Mouse (Mus musculus) liver (tissue): ENCODE results near the gene D5Ertd579e.

Experiments used
- DNase-seq: peaks from one replicate; pipeline ENCODE4 v3.0.0-alpha.2; 2020; ENCODE audit warnings: mixed read lengths

Gene D5Ertd579e

DNA sequence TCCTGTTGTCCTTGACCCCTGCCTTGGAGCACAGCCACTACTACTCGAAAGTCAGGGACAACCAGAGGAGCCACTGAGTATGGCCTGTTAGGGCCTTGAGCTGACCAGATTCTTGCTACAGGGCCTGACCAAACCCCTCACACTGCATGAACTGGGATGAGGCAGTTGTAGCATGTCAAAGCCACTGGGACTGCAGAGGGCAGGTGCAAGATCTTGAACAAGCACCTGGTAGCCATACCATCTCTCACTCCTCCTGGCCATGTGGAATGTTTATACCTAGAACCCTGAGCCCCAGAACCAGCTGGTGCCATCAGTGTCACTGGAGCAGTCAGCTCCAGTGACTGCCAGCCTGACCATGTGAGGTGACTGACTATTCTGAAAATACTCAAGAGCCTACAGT is 96.9 kb downstream of the D5Ertd579e start:
- no peak for DNase-seq

DNA sequence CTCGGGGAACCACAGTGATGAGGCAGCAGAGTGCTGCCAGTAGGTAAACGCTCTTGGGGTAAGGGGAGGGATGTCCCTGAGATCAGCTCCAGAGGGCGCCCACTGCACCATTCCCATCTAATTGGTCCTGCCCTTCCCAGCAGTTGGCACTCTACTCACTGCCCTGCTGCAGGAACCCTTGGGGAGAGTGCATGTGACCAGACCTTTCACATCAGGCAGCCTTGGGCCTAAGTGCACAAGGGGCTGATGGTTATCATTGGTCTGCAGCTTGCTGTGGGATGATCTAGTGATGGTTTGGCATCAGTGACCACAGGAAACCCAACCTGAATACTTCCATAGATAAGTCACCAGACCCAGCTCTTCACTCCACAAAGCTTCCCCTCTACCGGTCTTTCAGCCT is 98.2 kb downstream of the D5Ertd579e start:
- peak; percentile 33 for DNase-seq

DNA sequence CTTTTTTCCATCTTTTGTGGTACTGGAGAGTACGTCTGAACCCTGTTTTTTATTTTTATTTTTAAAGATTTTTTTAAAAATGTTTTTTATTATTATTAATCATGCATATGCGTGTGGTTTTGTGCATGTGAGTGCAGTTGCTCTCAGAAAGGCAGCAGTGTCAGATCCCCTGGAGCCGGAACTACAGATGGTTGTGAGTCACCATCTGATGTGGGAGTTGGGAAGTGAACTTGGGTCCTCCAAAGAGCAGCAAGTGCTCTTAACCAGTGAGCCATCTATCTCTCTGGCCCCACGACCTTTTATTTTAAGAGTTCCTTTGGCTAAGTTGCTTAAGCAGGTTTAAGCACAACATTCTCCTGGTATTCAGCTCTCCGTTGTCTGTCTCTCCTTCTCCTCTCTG is 99.6 kb downstream of the D5Ertd579e start:
- DNase-seq = no peak

DNA sequence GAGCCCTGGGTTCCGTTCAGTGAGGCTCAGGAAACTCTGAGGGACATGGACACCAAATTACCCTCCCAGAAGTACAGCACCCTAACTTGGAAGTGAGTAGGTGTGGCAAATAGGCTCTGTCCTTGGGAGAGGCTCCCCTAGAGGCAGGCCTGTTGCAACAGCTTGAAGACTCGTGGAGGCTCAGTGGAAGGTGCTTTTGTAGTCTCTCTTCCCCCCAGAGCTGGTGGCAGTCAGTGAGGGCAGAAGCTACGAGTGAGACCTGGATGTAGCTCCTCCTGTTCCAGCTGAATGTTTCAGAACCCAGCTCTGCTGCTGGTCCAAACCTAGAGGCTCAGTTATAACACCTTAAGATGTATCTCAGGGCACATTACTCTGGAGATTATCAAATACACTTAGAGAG is 100.7 kb downstream of the D5Ertd579e start:
- no peak for DNase-seq

- no peak for DNase-seq
These were observed 101.5 kb downstream of the D5Ertd579e start for GRCm38 (mm10) chr5:36594344-36594743.

- DNase-seq = no peak
These were observed 102.6 kb downstream of the D5Ertd579e start, which contains the start of gene Tbc1d14 for GRCm38 (mm10) chr5:36593176-36593575. Tbc1d14 (minus strand) TSS chr5:36593276.

- DNase-seq = no peak
These were observed 105.3 kb downstream of the D5Ertd579e start for GRCm38 (mm10) chr5:36590499-36590920.

DNA sequence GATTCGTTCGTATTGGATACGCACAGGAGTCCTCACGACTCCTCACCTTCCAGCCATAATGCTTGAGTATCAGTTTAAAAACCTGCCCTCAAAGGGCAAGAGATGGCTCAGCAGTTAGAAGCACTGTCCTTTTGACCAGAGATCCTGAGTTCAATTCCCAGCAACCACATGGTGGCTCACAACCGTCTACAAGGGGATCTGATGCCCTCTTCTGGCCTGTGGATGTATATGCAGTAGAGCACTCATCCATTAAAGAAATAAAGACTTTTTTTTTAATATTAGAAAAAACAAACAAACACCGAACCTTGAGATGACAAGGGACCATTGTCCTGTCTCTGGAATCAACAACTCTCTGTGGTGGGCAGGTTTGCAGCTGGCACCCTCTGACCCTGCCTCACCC is 111.5 kb downstream of the D5Ertd579e start:
- no peak for DNase-seq

GRCm38 (mm10) chr5:36581924-36582642 is 113.7 kb downstream of the D5Ertd579e start:
- DNase-seq = peak; percentile 100

DNA sequence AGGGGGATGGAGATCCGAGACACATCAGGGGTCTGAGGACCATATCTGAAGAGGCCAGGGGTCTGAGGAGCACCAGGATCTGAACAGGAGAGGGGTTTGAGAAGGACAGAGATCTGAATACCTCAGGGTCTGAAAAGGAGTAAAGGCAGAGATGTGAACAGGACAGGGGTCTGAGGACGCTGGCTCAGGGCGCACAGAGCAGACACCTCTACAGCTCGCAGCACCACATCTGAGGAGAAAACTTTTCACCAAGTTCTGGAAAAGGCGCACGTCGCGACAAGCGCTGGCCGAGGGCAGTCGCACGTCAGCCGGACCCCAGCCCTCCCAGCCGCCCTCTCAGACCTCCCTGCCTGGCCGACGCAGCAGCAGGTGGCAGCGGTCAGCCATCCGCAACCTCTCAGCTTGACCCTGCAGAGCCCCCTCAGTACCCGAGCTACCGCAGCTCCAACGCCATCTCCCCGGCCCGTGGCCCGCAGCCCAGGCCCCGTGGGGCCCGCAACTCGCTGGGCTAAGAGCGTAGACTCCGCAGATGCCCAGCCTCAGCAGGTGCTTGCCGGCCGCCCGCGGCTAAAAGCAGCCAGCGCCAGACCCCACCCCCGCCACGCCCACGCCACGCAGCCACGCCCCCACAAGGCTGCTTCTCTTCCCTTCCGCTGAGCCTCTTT is 114.4 kb downstream of the D5Ertd579e start:
- no peak for DNase-seq

GRCm38 (mm10) chr5:36579967-36580366 is 115.9 kb downstream of the D5Ertd579e start:
- DNase-seq = no peak

GRCm38 (mm10) chr5:36578982-36579381 is 116.8 kb downstream of the D5Ertd579e start:
- no peak for DNase-seq

- DNase-seq = no peak
These were observed 119.4 kb downstream of the D5Ertd579e start for GRCm38 (mm10) chr5:36576457-36576856.

GRCm38 (mm10) chr5:36575745-36576144 is 120.1 kb downstream of the D5Ertd579e start:
- DNase-seq = no peak

- no peak for DNase-seq
These were observed 120.6 kb downstream of the D5Ertd579e start for GRCm38 (mm10) chr5:36575227-36575626.

DNA sequence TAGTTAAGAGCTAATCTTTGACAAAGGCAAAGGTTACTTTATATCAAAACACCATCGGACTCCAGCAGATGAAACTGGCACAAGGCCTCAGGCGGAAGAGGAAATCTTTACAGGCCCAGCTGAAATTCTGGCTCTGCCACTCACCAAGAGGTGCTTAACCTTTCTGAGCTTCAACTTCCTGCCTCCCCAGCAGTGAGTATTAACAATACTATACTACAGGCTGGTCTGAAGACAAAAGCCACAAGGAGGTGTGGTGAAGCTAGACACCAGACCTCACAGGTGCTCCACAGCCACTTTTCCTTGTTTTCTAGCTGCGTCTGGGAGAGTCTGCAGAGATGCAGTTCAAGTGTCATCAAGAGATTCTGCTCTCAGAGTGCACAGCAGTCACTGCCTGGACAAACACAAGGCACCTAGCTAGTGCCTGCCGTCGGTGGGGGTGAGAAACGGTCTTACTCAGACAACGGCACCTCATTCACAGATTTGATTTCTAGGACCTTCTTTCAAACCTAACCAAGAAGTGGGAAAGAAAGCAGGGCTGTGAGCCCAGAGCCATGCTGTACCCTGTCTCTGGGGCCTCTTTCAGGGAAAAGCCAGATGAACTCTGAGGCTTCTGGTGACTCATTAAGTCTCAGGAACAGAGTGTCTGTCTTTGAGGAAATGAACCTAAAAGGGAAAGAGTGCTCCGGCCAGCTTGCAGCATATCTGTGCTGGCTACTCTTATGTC is 121.5 kb downstream of the D5Ertd579e start:
- DNase-seq = no peak

DNA sequence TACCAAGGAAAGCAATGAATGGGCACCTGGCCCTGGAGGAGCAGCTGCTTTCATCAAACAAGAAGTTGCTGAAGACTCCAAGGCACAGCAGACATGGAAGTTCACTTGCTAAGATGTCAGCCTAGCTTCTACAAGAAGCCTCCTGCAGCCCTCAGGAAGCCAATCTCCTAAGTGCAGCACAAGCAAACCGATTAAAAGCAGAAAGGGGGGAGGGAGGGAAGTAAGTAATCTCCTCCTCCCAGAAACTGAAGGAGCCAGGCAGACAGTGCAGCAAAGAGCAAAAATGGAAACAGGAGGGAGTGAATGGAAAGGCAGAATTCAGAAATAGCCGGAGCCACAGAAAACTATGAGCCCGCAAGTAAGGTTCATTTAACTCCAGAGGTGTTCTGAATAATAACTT is 122.5 kb downstream of the D5Ertd579e start:
- peak; percentile 56 for DNase-seq

GRCm38 (mm10) chr5:36571371-36571770 is 124.5 kb downstream of the D5Ertd579e start:
- no peak for DNase-seq

DNA sequence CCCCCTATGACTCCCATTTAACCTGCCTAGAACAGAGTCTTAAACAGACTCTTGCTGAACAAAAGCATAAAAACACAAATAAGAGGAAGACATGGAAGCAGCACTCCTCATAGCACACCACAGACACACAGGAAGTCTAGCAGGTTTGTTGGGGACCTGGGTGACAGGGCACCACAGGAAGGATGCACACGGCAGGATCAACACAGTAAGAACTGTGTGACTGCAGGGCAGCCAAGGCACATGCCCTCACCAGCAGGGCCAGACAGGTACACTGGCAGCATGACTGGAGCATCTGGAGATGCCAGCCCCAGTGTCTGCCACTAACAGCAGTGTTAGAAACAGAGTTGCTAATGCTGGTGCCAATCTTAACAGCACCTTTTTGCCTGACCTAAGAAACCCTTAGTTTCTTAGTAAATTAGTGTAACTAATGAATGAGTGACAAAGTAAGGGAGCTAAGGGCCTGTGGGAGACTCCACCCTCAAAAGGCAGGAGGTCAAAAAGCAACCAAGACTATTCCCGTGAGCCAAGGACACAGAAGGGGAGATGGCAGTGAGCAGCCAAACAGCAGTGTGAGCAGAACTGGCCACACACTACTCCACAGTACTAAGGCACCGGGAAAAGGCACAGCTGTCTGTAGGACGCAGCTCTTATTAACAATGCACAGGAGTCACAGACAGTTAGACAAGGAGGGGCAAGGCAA is 125.1 kb downstream of the D5Ertd579e start:
- DNase-seq = no peak

DNA sequence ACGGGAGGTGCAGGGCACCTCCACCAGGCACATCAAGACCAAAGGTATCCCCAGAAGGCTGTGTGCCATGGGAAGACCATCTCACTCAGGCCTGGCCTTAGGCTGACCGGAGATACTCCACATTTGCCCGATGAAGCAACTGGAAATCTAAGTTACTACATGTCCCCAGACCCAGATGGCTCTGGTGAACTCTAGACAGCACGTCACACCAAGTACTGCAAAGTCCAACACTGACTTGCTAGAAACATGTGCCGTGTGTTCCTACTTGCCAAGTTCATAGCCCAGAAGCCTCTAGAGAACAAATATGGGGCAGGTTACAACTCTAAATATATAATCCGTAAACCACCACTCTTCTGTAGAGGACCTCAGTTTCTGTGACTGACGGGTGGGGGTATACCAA is 125.7 kb downstream of the D5Ertd579e start:
- no peak for DNase-seq

- DNase-seq = no peak
These were observed 127.7 kb downstream of the D5Ertd579e start for GRCm38 (mm10) chr5:36568118-36568517.

- no peak for DNase-seq
These were observed 128.2 kb downstream of the D5Ertd579e start for GRCm38 (mm10) chr5:36567627-36568026.

- DNase-seq = peak; percentile 13
These were observed 131.3 kb downstream of the D5Ertd579e start for GRCm38 (mm10) chr5:36564530-36564929.
